Mouse (Mus musculus): ENCODE results near the gene Phldb2. TPM values are rescaled to one million over a fixed set of nuclear protein-coding genes. Genes with fewer than 3 reads are reported as not detected.

Phldb2 gene
- polyA plus RNA-seq, 1 experiment from 2014 or later = 9.5 TPM

GRCm38 (mm10) chr16:45967471-45967870 lies 14.1 kb upstream of the Phldb2 start:
- Histone ChIP-seq H3K4me3 (ENCODE audit: low read depth, low read length) (no peak overlapping the region), H3K9ac (ENCODE audit: low read depth, low read length) (no peak overlapping the region), H3K9me3 (ENCODE audit: control insufficient read depth) (no peaks in the 10 kb centered on the region), H3K27ac (ENCODE audit: low read depth, low read length) (no peak overlapping the region), H3K4me1 (replicated peaks; ENCODE audit: control insufficient read depth, insufficient read depth, low read length) (no peaks in the 10 kb centered on the region), H3K4me2 (replicated peaks; ENCODE audit: low read depth) (peak overlapping the region; percentile 21), H3K27me3 (replicated peaks; ENCODE audit: control insufficient read depth, insufficient read depth, low read length) (no peaks in the 10 kb centered on the region), H3K36me3 (ENCODE audit: control insufficient read depth, insufficient read depth) (no peaks in the 10 kb centered on the region)
- WGBS = 10% methylated on average over 7 of the region's 7 CpGs
- TF ChIP-seq CTCF (IDR thresholded peaks at IDR 0.05; ENCODE audit: low read depth) = peak; percentile 93
- peak; percentile 42; the same call in 1 of the 2 replicates for ATAC-seq

GRCm38 (mm10) chr16:45966604-45967003 lies 13.2 kb upstream of the Phldb2 start:
- ATAC-seq = peak; percentile 62
- H3K4me2 ChIP-seq (replicated peaks; ENCODE audit: low read depth) = peak overlapping the region; percentile 31; the same call in 1 of the 2 replicates
- no peak overlapping the region for H3K27ac ChIP-seq (ENCODE audit: low read depth, low read length)
- no peak for TF ChIP-seq CTCF (IDR thresholded peaks at IDR 0.05; ENCODE audit: low read depth)
- no peaks in the 10 kb centered on the region for H3K36me3 ChIP-seq (ENCODE audit: control insufficient read depth, insufficient read depth)
- 19% methylated on average over 5 of the region's 5 CpGs for WGBS
- H3K9me3 ChIP-seq (ENCODE audit: control insufficient read depth) = no peaks in the 10 kb centered on the region
- H3K9ac ChIP-seq (ENCODE audit: low read depth, low read length) = no peak overlapping the region
- H3K4me3 ChIP-seq (ENCODE audit: low read depth, low read length) = no peak overlapping the region
- H3K27me3 ChIP-seq (replicated peaks; ENCODE audit: control insufficient read depth, insufficient read depth, low read length) = no peaks in the 10 kb centered on the region
- no peaks in the 10 kb centered on the region for H3K4me1 ChIP-seq (replicated peaks; ENCODE audit: control insufficient read depth, insufficient read depth, low read length)

- WGBS = 57% methylated on average over 6 of the region's 6 CpGs
- Histone ChIP-seq H3K36me3 (ENCODE audit: control insufficient read depth, insufficient read depth) (no peaks in the 10 kb centered on the region), H3K27me3 (replicated peaks; ENCODE audit: control insufficient read depth, insufficient read depth, low read length) (no peaks in the 10 kb centered on the region), H3K27ac (ENCODE audit: low read depth, low read length) (no peak overlapping the region), H3K4me3 (ENCODE audit: low read depth, low read length) (no peak overlapping the region), H3K4me2 (replicated peaks; ENCODE audit: low read depth) (no peak overlapping the region), H3K9ac (ENCODE audit: low read depth, low read length) (no peak overlapping the region), H3K9me3 (ENCODE audit: control insufficient read depth) (no peaks in the 10 kb centered on the region), H3K4me1 (replicated peaks; ENCODE audit: control insufficient read depth, insufficient read depth, low read length) (no peaks in the 10 kb centered on the region)
- TF ChIP-seq CTCF (IDR thresholded peaks at IDR 0.05; ENCODE audit: low read depth) = no peak
- no peak for ATAC-seq
Measured at GRCm38 (mm10) chr16:45964777-45965176, 11.4 kb upstream of the Phldb2 start.

DNA sequence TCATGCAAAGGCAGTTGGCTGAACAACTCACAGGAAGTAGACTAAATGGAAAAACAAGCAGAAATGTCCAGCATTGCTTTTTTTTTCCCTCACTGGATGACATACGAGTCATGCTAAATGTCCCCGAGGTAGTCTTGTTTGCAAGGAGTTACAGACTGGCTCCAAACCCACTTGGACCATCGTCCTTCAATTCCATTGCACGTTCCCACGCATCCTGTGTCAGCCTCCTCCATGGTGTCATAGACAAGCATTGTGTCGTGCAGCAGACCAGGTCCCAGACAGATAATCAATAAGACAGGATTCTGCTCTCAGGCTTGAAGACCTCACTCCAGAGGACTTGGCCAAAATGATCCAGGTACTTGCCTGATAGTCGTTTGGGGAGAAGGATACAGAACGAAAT lies 10.4 kb upstream of the Phldb2 start:
- no peaks in the 10 kb centered on the region for H3K36me3 ChIP-seq (ENCODE audit: control insufficient read depth, insufficient read depth)
- no peak for ATAC-seq
- H3K9ac ChIP-seq (ENCODE audit: low read depth, low read length) = no peak overlapping the region
- WGBS = 81% methylated on average over 8 of the region's 8 CpGs
- no peak overlapping the region for H3K4me2 ChIP-seq (replicated peaks; ENCODE audit: low read depth)
- no peaks in the 10 kb centered on the region for H3K27me3 ChIP-seq (replicated peaks; ENCODE audit: control insufficient read depth, insufficient read depth, low read length)
- TF ChIP-seq CTCF (IDR thresholded peaks at IDR 0.05; ENCODE audit: low read depth) = no peak
- H3K9me3 ChIP-seq (ENCODE audit: control insufficient read depth) = no peaks in the 10 kb centered on the region
- no peak overlapping the region for H3K4me3 ChIP-seq (ENCODE audit: low read depth, low read length)
- no peak overlapping the region for H3K27ac ChIP-seq (ENCODE audit: low read depth, low read length)
- H3K4me1 ChIP-seq (replicated peaks; ENCODE audit: control insufficient read depth, insufficient read depth, low read length) = no peaks in the 10 kb centered on the region

- no peak overlapping the region for H3K4me2 ChIP-seq (replicated peaks; ENCODE audit: low read depth)
- no peaks in the 10 kb centered on the region for H3K27me3 ChIP-seq (replicated peaks; ENCODE audit: control insufficient read depth, insufficient read depth, low read length)
- no peaks in the 10 kb centered on the region for H3K9me3 ChIP-seq (ENCODE audit: control insufficient read depth)
- no peak for TF ChIP-seq CTCF (IDR thresholded peaks at IDR 0.05; ENCODE audit: low read depth)
- no peak overlapping the region for H3K27ac ChIP-seq (ENCODE audit: low read depth, low read length)
- H3K36me3 ChIP-seq (ENCODE audit: control insufficient read depth, insufficient read depth) = no peaks in the 10 kb centered on the region
- H3K4me3 ChIP-seq (ENCODE audit: low read depth, low read length) = no peak overlapping the region
- no peak overlapping the region for H3K9ac ChIP-seq (ENCODE audit: low read depth, low read length)
- H3K4me1 ChIP-seq (replicated peaks; ENCODE audit: control insufficient read depth, insufficient read depth, low read length) = no peaks in the 10 kb centered on the region
- 38% methylated on average over 5 of the region's 5 CpGs for WGBS
- no peak for ATAC-seq
Measured at GRCm38 (mm10) chr16:45963088-45963487, 9.7 kb upstream of the Phldb2 start.

GRCm38 (mm10) chr16:45960978-45961377 lies 7.6 kb upstream of the Phldb2 start:
- Histone ChIP-seq H3K4me1 (replicated peaks; ENCODE audit: control insufficient read depth, insufficient read depth, low read length) (no peaks in the 10 kb centered on the region), H3K27ac (ENCODE audit: low read depth, low read length) (no peak overlapping the region), H3K27me3 (replicated peaks; ENCODE audit: control insufficient read depth, insufficient read depth, low read length) (no peaks in the 10 kb centered on the region), H3K36me3 (ENCODE audit: control insufficient read depth, insufficient read depth) (no peaks in the 10 kb centered on the region), H3K4me2 (replicated peaks; ENCODE audit: low read depth) (no peak overlapping the region), H3K9ac (ENCODE audit: low read depth, low read length) (no peak overlapping the region), H3K4me3 (ENCODE audit: low read depth, low read length) (no peak overlapping the region), H3K9me3 (ENCODE audit: control insufficient read depth) (no peaks in the 10 kb centered on the region)
- ATAC-seq = peak; percentile 66
- 66% methylated on average over 3 of the region's 3 CpGs for WGBS
- no peak for TF ChIP-seq CTCF (IDR thresholded peaks at IDR 0.05; ENCODE audit: low read depth)

GRCm38 (mm10) chr16:45956390-45956950 lies 3.1 kb upstream of the Phldb2 start:
- 84% methylated on average over 4 of the region's 4 CpGs for WGBS
- Histone ChIP-seq H3K9me3 (ENCODE audit: control insufficient read depth) (no peaks in the 10 kb centered on the region), H3K4me2 (replicated peaks; ENCODE audit: low read depth) (no peak overlapping the region), H3K27me3 (replicated peaks; ENCODE audit: control insufficient read depth, insufficient read depth, low read length) (no peaks in the 10 kb centered on the region), H3K36me3 (ENCODE audit: control insufficient read depth, insufficient read depth) (no peaks in the 10 kb centered on the region), H3K4me3 (ENCODE audit: low read depth, low read length) (no peak overlapping the region), H3K27ac (ENCODE audit: low read depth, low read length) (no peak overlapping the region), H3K9ac (ENCODE audit: low read depth, low read length) (no peak overlapping the region), H3K4me1 (replicated peaks; ENCODE audit: control insufficient read depth, insufficient read depth, low read length) (no peaks in the 10 kb centered on the region)
- no peak for TF ChIP-seq CTCF (IDR thresholded peaks at IDR 0.05; ENCODE audit: low read depth)
- ATAC-seq = no peak

Measured in intestine, postnatal 0 days (tissue).